Mouse (Mus musculus) intestine, embryonic 16.5 days (tissue): ENCODE measurements around the gene Ccn1. TPM values are rescaled to one million over a fixed set of nuclear protein-coding genes. Genes with fewer than 3 reads are reported as not detected.

Experiments used
- ATAC-seq: fragments of 200-750 bp; cut with Nextera tagmentation; 2 replicates; pipeline ENCODE4 v1.8.0; 2017; ENCODE audit warnings: moderate TSS enrichment, moderate library complexity
- H3K27ac ChIP-seq: fragments of 300-500 bp; sonication (generic); 2 replicates; pipeline ENCODE4 v1.5.1; 2014; ENCODE audit warnings: mild to moderate bottlenecking, low read length
- H3K27me3 ChIP-seq: fragments of 300-500 bp; sonication (generic); replicated peaks from 2 replicates; pipeline ENCODE4 v1.6.1; 2014; ENCODE audit warnings: low read length, control low read depth, mixed read lengths; ENCODE audit not compliant: control insufficient read depth, insufficient read depth
- H3K36me3 ChIP-seq: fragments of 300-500 bp; sonication (generic); 2 replicates; pipeline ENCODE4 v1.6.1; 2014; ENCODE audit warnings: low read length, control low read depth; ENCODE audit not compliant: control insufficient read depth, insufficient read depth
- H3K4me1 ChIP-seq: fragments of 300-500 bp; sonication (generic); 2 replicates; pipeline ENCODE4 v1.6.1; 2014; ENCODE audit warnings: low read length, control low read depth, mixed read lengths; ENCODE audit not compliant: control insufficient read depth, insufficient read depth
- H3K4me2 ChIP-seq: fragments of 300-500 bp; sonication (generic); 2 replicates; pipeline ENCODE4 v1.6.1; 2014; ENCODE audit warnings: low read depth, low read length, control low read depth
- H3K4me3 ChIP-seq: fragments of 300-500 bp; sonication (generic); 2 replicates; pipeline ENCODE4 v1.5.1; 2014; ENCODE audit warnings: mild to moderate bottlenecking, low read length
- H3K9ac ChIP-seq: fragments of 300-500 bp; sonication (generic); 2 replicates; pipeline ENCODE4 v1.6.1; 2014; ENCODE audit warnings: low read depth, low read length
- H3K9me3 ChIP-seq: fragments of 300-500 bp; sonication (generic); 2 replicates; pipeline ENCODE4 v1.6.1; 2016; ENCODE audit warnings: low read length, control low read depth; ENCODE audit not compliant: control insufficient read depth
- WGBS: fragments of 180-500 bp; shearing (Covaris S2); extraction: QIAGEN DNeasy Blood & Tissue Kit; methylation state at CpG from one replicate; pipeline ENCODE4 v1.1.7; 2014; 5-methylcytosine and 5-hydroxymethylcytosine counted together
- polyA plus RNA-seq: library from polyadenylated mRNA; unstranded; fragments of >200 nt; fragmentation: Nextera tagmentation; extraction: Ambion mirVana; gene quantifications from 2 replicates; pipeline ENCODE4 v1.2.1, GENCODE M21; 2015

The Ccn1 gene
- polyA plus RNA-seq, 1 experiment from 2014 or later: 55.5 TPM

DNA sequence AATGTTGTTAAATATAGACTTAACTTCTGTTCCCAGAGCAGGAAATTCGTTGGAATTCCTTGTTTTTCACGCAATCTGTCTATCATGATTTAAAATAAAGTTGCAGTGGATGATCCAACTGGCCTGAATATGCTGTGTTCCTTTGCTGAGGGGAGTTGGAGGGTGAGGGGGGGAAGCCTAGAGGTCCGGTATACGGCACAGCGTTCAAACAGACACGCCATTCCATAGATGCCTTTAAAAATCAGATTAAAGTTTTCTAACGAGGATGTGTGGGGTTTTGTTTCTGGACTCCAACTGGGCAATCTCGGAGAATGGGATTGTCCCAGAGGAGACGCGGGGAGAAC, 2.2 kb upstream of the Ccn1 start:
- H3K27ac ChIP-seq: peak overlapping the region; percentile 84
- WGBS: 23% methylated on average over 10 of the region's 10 CpGs
- no peaks in the 10 kb centered on the region for H3K9me3 ChIP-seq
- H3K9ac ChIP-seq: peak overlapping the region; percentile 85
- peak overlapping the region; percentile 94 for H3K4me2 ChIP-seq
- peak overlapping the region; percentile 62 for H3K4me3 ChIP-seq
- H3K36me3 ChIP-seq: peaks cover 6% of the 10 kb centered on the region
- H3K4me1 ChIP-seq: peaks cover 3% of the 10 kb centered on the region; the same call in 1 of the 2 replicates
- ATAC-seq: no peak
- H3K27me3 ChIP-seq: no peaks in the 10 kb centered on the region

DNA sequence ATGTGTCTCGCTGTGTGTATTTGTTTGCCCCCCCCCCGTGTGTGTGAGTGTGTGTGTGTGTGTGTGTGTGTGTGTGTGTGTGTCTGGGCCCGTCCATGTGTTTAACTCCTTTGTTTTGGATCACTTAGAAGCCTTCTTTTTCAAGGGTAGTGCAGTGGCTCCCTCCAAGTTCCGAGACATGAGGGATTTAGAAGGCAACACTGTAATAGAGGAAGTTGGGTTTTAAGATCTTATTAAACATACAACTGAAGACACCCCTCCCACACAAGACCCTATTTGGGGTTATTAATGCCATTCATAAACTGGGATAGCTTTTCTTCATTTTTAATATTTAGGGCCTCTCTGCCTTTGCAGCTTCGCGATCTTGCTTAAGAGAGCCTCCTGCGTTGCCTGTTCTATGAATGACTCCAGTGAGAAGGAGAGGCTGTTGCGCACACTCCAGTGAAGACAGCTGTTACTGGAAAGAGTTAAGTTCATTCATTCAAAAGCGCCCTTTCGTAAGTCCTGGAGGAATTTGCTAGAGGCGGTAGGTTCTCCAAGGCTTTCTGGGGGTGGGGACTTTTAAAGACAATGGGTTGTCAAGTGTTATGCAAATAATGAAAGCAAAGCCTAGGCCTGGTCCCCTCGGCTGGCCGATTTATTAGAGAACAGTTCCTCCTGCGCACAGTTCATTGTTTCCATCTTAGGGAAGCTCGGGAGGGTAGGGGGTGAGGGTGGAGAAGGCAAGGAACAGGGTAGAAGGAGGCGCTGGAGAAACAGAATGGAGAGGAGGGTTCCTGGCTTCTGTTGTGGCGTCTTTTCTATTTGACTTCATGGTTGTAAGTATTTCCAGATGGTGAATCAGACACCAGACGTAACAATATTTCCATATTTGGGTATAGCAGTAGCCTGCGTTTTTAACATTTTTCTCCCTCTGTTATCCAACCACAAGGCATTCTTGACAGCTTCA, 1.5 kb upstream of the Ccn1 start:
- H3K4me2 ChIP-seq: peak overlapping the region; percentile 94
- no peaks in the 10 kb centered on the region for H3K27me3 ChIP-seq
- H3K4me1 ChIP-seq: peaks cover 3% of the 10 kb centered on the region; the same call in 1 of the 2 replicates
- peak overlapping the region; percentile 84 for H3K27ac ChIP-seq
- WGBS: 27% methylated on average over 19 of the region's 19 CpGs
- 0 out of 2 replicates have a peak, but pooled peaks have one; percentile 6 for ATAC-seq
- no peaks in the 10 kb centered on the region for H3K9me3 ChIP-seq
- peak overlapping the region; percentile 68 for H3K4me3 ChIP-seq
- H3K9ac ChIP-seq: peak overlapping the region; percentile 85
- H3K36me3 ChIP-seq: peaks cover 6% of the 10 kb centered on the region

- Histone ChIP-seq H3K27ac (peak overlapping the region; percentile 84), H3K9ac (peak overlapping the region; percentile 82), H3K27me3 (no peaks in the 10 kb centered on the region), H3K4me2 (peak overlapping the region; percentile 94), H3K4me3 (peak overlapping the region; percentile 68), H3K36me3 (peaks cover 6% of the 10 kb centered on the region), H3K9me3 (no peaks in the 10 kb centered on the region), H3K4me1 (peaks cover 3% of the 10 kb centered on the region; the same call in 1 of the 2 replicates)
- peak; percentile 6; the same call in 1 of the 2 replicates for ATAC-seq
- WGBS: 6% methylated on average over 18 of the region's 18 CpGs
Observed at GRCm38 (mm10) chr3:145650298-145651011, 674 bp upstream of the Ccn1 start.

DNA sequence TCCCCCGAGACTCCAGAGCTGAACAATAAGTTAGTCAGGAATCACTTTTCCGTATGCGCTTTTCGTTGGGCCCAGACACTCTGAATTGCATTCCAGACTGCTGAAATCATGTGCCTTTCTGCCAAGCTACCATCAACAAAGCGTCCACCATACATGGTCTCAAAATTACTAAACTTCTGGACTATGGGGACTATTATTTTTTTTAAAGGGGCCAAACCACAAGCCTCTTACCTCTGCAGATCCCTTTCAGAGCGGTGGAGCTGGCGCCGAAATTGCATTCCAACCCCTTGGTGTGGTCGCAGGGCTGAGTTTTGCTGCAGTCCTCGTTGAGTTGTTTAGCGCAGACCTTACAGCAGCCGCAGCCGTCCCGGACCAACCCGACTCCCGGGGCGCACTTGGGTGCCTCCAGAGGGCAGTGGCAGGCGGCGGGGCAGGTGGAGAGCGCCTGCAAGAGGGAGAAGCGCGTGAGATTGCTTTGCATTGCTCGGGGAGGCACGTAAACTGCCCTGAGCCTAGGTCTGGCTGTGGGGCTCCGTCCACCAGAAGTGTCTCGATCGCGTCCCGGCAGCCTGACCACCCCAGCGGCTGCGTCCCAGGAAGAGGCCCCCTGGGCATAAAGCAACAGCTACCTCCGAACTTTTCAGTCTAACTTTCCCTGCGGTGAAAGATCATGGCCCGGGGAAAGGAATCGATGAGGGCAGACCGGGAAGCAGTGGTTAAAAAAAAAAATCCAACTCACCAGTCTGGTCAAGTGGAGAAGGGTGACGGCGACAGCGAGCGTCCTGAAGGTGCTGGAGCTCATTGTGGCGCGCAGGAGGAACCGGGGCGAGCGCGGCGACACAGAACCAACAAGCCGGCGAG, 560 bp downstream of the Ccn1 start:
- no peaks in the 10 kb centered on the region for H3K27me3 ChIP-seq
- peak overlapping the region; percentile 68 for H3K4me3 ChIP-seq
- H3K4me2 ChIP-seq: peak overlapping the region; percentile 94
- peak overlapping the region; percentile 82 for H3K9ac ChIP-seq
- peaks cover 6% of the 10 kb centered on the region for H3K36me3 ChIP-seq
- peak; percentile 45 for ATAC-seq
- H3K4me1 ChIP-seq: peaks cover 3% of the 10 kb centered on the region; the same call in 1 of the 2 replicates
- H3K9me3 ChIP-seq: no peaks in the 10 kb centered on the region
- H3K27ac ChIP-seq: peak overlapping the region; percentile 90
- WGBS: under 1% methylated on average over 49 of the region's 49 CpGs

- Histone ChIP-seq H3K27ac (peak overlapping the region; percentile 90), H3K9ac (peak overlapping the region; percentile 82), H3K27me3 (no peaks in the 10 kb centered on the region), H3K36me3 (peaks cover 6% of the 10 kb centered on the region), H3K4me2 (peak overlapping the region; percentile 94), H3K4me1 (peaks cover 3% of the 10 kb centered on the region; the same call in 1 of the 2 replicates), H3K9me3 (no peaks in the 10 kb centered on the region), H3K4me3 (peak overlapping the region; percentile 68)
- ATAC-seq: no peak
- 23% methylated on average over 26 of the region's 26 CpGs for WGBS
Observed at GRCm38 (mm10) chr3:145648097-145648931, 1.5 kb downstream of the Ccn1 start.

GRCm38 (mm10) chr3:145647416-145647815, 2.4 kb downstream of the Ccn1 start:
- ATAC-seq: no peak
- 90% methylated on average over 18 of the region's 18 CpGs for WGBS
- H3K4me1 ChIP-seq: peaks cover 6% of the 10 kb centered on the region; the same call in 1 of the 2 replicates
- H3K27me3 ChIP-seq: no peaks in the 10 kb centered on the region
- H3K9me3 ChIP-seq: no peaks in the 10 kb centered on the region
- H3K4me2 ChIP-seq: no peak overlapping the region
- no peak overlapping the region for H3K27ac ChIP-seq
- no peak overlapping the region for H3K4me3 ChIP-seq
- H3K9ac ChIP-seq: no peak overlapping the region
- H3K36me3 ChIP-seq: peaks cover 6% of the 10 kb centered on the region

DNA sequence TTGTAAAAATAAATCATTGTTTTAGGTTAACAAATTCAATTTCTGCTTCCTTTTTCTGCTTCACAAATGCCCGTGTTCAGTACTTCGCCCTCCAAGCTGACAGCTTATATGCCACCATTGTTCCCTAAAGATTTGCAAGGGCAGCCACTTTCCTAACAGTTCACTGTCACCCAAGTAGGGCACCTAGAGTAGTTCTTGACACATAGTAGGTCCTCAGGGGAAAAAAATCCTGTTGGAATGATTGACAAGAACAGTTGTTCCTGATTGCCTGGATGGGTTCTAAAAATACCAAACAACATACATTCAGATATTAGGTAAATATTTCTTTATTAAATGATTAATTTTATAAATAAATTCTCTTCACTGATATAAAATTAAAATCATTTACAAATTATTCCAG, 3.1 kb downstream of the Ccn1 start:
- Histone ChIP-seq H3K9ac (no peak overlapping the region), H3K4me1 (peaks cover 6% of the 10 kb centered on the region; the same call in 1 of the 2 replicates), H3K4me3 (no peak overlapping the region), H3K36me3 (peaks cover 6% of the 10 kb centered on the region), H3K9me3 (no peaks in the 10 kb centered on the region), H3K4me2 (no peak overlapping the region), H3K27me3 (no peaks in the 10 kb centered on the region), H3K27ac (no peak overlapping the region)
- ATAC-seq: no peak
- 81% methylated on average over 2 of the region's 2 CpGs for WGBS

GRCm38 (mm10) chr3:145646009-145646408, 3.8 kb downstream of the Ccn1 start:
- Histone ChIP-seq H3K27ac (no peak overlapping the region), H3K27me3 (no peaks in the 10 kb centered on the region), H3K4me3 (no peak overlapping the region), H3K9me3 (no peaks in the 10 kb centered on the region), H3K9ac (no peak overlapping the region), H3K36me3 (peaks cover 6% of the 10 kb centered on the region), H3K4me1 (peaks cover 6% of the 10 kb centered on the region; the same call in 1 of the 2 replicates), H3K4me2 (no peak overlapping the region)
- 45% methylated on average over 3 of the region's 3 CpGs for WGBS
- no peak for ATAC-seq
